ENCODE assay signal across 9 mouse cellular contexts in the genomic region with DNA sequence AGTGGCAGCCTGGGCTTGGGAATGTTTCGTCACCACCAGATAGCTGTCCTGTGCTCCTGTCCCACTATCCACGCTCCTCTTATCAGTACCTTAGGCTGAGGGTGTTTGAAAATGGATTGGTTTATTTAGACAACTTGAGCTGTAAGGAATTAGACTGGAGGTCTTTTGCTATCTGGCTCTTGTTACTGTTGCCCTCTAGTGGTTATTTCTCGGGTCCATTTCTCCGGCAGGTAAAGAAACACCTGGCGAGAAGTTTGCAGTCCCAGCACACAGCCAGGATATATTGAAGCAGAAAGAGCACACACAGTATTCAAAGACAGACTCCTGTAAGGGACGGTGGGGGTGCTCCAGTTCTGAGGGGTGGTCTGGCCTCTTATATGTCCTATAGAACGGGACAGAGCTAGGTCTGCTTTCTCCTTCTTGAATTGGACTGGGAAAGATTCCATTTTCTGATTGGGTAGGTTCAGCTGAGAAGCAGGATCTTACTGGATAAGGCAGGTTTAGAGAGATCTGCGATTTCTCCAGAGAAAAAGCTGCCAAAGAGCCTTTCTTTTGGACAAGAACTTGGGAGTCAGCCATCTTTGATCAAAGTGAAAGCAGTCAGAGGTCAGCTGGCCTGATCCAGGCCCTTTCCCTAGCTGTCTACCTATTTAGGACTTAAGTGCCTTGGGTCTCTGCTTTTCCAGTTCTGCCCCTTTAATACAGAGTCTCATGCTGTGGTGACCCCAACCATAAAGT.
A peak's percentile ranks its signal among the peaks of the same experiment; 100 is the strongest.
DNase-seq lines count a peak whose midpoint lies in the region; ATAC-seq and TF ChIP-seq lines count a peak whose summit lies in the region.
"Had no signal": no experiment of that assay in that cellular context is flagged by ENCODE, and none has a peak within 500 bp of the region (broad histone marks: within the 10 kb centered on the region; RNA-seq: fewer than 3 reads in every experiment).

No protein-coding gene starts in this region.

- TF ChIP-seq CTCF in layer of hippocampus, adult 2 months (conservative IDR thresholded peaks at IDR 0.05), result peak; percentile 69

- no peak for ATAC-seq in megakaryocyte progenitor cell, adult 5-6 weeks (replicated peaks; ENCODE audit: poor library complexity)

- no peak overlapping the region for H3K27ac ChIP-seq in layer of hippocampus, adult 2 months

- DNase-seq in heart, adult 11 months, result peak; percentile 55
- DNase-seq in heart, adult 8-10 months (ENCODE audit: low spot score), result no peak
- no peak for DNase-seq in layer of hippocampus, adult 2 months (ENCODE audit: low spot score in 2 of 2)
- DNase-seq in layer of hippocampus, postnatal 36 days, result no peak
- peak; percentile 18 for DNase-seq in retina, postnatal 1 day
- DNase-seq in retina, embryonic 14.5 days (ENCODE audit: low spot score), result no peak
- no peak for DNase-seq in urinary bladder, adult 2 months (ENCODE audit: low spot score)
- DNase-seq: heart, postnatal 36 days had no signal

- H3K4me3 ChIP-seq in layer of hippocampus, adult 2 months, result no peak overlapping the region

Comparison
In these comparisons a context has a peak if more than half of its experiments do, and no peak if none do; other contexts are left out.
1. DNase-seq: peak in heart, adult 11 months (single experiment) and retina, postnatal 1 day (single experiment); none in heart, adult 8-10 months (single experiment), layer of hippocampus, adult 2 months (0 of 2), layer of hippocampus, postnatal 36 days (0 of 2), retina, embryonic 14.5 days (single experiment) and urinary bladder, adult 2 months (single experiment).